Mouse (Mus musculus): ENCODE measurements around the gene Tbc1d30. TPM values are rescaled to one million over a fixed set of nuclear protein-coding genes. Genes with fewer than 3 reads are reported as not detected.
"Not testable (repeated sequence)": the region's sequence is repeated elsewhere in the genome, so short reads cannot be mapped to it uniquely, and the experiment has no call there.

Gene Tbc1d30
- polyA plus RNA-seq, 1 experiment, result not detected

DNA sequence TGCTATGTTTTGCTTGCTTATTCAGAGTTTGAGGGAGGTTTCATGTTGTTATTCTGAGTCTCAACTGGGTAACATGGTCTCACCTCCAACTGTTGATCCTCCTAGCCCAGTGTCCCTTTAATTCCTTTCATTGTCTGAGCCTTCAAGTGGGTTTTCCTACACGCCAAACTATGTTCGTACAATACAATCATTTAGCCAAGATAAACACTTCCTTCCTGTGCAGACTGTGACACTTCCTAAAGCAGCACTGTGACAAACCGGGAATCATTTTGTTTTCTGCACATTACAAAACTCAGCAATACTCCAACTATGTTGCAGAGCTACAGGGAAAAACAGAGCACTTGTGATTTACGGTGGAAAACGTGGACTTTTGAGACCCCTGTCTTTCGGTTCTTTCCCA is 7.2 kb downstream of the Tbc1d30 start:
- TF ChIP-seq GATA1 (IDR thresholded peaks at IDR 0.05; ENCODE audit: borderline replicate concordance, low read length), result no peak
- Histone ChIP-seq H3K27me3 (replicated peaks) (peaks cover 22% of the 10 kb centered on the region), H3K4me1 (peaks cover 12% of the 10 kb centered on the region), H3K4me3 (replicated peaks) (no peak overlapping the region), H3K9me3 (0 out of 2 replicates have a peak, but pooled peaks cover 3% of the 10 kb centered on the region), H3K36me3 (replicated peaks; ENCODE audit: low read length) (no peaks in the 10 kb centered on the region)

DNA sequence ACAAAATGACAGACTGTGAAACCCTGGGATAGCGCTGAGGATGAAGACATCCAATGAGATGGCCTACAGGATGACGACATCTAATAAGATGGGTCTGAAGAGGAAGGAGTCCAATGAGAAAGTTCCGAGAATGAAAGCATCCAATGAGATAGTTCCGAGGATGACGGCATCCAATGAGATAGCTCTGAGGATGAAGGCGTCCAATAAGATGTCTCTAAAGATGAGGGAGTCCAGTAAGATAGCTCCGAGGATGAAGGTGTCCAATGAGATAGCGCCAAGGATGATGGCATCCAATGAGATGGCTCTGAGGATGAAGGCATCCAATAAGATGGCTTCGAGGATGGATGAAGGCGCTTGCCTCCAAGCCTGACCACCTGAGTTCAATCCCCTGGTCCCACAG is 8.8 kb downstream of the Tbc1d30 start:
- peaks cover 15% of the 10 kb centered on the region for H3K27me3 ChIP-seq (replicated peaks)
- TF ChIP-seq GATA1 (IDR thresholded peaks at IDR 0.05; ENCODE audit: borderline replicate concordance, low read length), result no peak
- no peak for TF ChIP-seq FLI1 (IDR thresholded peaks at IDR 0.05; ENCODE audit: low read length)
- peaks cover 12% of the 10 kb centered on the region for H3K4me1 ChIP-seq
- no peak overlapping the region for H3K4me3 ChIP-seq (replicated peaks)
- 0 out of 2 replicates have a peak, but pooled peaks cover 3% of the 10 kb centered on the region for H3K9me3 ChIP-seq
- no peaks in the 10 kb centered on the region for H3K36me3 ChIP-seq (replicated peaks; ENCODE audit: low read length)

DNA sequence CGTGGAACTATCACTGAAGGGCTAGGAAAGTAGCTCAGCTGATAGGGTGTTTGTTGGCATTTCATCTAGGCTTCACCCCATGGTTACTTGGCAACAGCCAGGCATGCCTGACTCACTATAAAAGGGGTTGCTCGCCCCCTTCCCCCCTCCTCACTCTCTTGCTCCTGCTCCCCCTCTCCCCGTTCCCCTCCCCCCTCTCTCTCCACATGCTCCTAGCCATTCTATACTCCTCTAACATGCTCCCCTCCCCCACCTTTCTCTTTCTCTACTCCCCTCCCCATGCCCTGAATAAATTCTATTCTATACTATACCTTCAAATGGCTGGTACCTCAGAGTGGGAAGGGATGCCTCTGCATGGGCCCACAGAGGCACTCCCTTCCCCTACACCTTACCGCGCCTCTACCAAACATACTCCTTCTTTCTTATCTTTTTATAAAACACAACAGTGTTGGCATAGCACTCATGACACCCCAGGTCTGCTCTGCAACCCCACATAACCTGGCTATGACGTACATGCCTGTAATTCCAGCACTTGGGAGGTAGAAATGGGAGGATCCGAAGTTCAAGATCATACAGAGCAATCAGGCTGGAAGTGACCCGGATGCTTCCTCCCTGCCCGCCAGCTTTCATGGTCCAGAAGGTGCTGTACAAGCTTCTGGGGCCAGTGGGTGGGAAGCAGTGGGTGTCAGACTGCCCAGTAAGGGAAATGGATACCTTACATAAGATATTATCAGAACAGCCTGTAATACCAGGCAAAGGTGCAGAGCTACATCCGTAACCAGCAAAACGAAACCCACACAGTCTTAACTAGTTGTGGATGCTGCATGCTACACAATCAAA is 10.1 kb downstream of the Tbc1d30 start:
- no peaks in the 10 kb centered on the region for H3K36me3 ChIP-seq (replicated peaks; ENCODE audit: low read length)
- H3K4me1 ChIP-seq, result peaks cover 12% of the 10 kb centered on the region
- TF ChIP-seq FLI1 (IDR thresholded peaks at IDR 0.05; ENCODE audit: low read length) (no peak), GATA1 (IDR thresholded peaks at IDR 0.05; ENCODE audit: borderline replicate concordance, low read length) (no peak)

DNA sequence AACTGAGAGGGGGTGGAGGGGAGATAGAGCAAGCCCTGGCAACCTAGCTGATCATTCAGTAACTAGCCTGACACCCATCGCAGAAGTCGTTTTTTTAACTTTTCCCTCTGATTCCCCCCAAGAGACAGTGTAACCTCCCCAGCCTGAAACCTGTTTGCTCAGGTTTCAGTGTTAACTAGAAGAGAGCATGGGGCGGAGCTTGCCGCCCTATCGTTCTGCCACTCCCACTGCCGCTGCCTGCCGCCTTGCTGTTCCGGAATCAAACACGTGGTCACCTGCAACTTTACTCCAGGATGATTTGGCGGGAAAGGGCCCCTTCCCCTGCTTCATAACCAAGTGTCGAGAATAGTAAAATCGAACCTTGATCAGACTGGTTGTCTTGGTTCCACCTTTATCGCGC is 14.5 kb downstream of the Tbc1d30 start:
- not testable (repeated sequence) for H3K27me3 ChIP-seq (replicated peaks); H3K4me3 ChIP-seq (replicated peaks); H3K36me3 ChIP-seq (replicated peaks; ENCODE audit: low read length); H3K4me1 ChIP-seq
- H3K9me3 ChIP-seq, result peaks cover 10% of the 10 kb centered on the region

More for the DNA sequence above, 10.1 kb downstream of the Tbc1d30 start:
- Histone ChIP-seq H3K27me3 (replicated peaks) (peaks cover 7% of the 10 kb centered on the region), H3K9me3 (peaks cover 8% of the 10 kb centered on the region), H3K4me3 (replicated peaks) (no peak overlapping the region)

DNA sequence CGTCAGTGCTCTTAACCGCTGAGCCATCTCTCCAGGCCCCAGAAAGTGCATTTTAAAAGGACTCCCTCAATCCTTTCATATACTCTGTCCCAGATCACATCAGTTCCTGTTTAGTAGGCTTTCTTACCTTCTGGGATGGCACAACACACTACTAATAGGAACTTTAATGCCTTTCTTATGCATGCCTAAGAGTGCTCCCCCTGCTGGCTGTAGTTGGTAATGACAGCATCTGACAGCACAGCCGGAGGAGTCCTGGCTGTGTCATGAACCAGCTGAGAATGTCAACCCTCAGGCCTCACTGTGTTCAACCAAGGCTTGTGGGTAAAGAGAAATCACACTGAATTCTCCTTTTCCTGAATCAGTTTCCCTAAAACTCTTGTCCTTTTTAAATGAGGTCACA is 16.5 kb downstream of the Tbc1d30 start:
- Histone ChIP-seq H3K4me3 (replicated peaks) (no peak overlapping the region), H3K27me3 (replicated peaks) (peaks cover 5% of the 10 kb centered on the region), H3K4me1 (peaks cover 6% of the 10 kb centered on the region; the same call in 1 of the 2 replicates), H3K36me3 (replicated peaks; ENCODE audit: low read length) (no peaks in the 10 kb centered on the region), H3K9me3 (peaks cover 10% of the 10 kb centered on the region)
- TF ChIP-seq GATA1 (IDR thresholded peaks at IDR 0.05; ENCODE audit: borderline replicate concordance, low read length) (no peak), FLI1 (IDR thresholded peaks at IDR 0.05; ENCODE audit: low read length) (no peak)

DNA sequence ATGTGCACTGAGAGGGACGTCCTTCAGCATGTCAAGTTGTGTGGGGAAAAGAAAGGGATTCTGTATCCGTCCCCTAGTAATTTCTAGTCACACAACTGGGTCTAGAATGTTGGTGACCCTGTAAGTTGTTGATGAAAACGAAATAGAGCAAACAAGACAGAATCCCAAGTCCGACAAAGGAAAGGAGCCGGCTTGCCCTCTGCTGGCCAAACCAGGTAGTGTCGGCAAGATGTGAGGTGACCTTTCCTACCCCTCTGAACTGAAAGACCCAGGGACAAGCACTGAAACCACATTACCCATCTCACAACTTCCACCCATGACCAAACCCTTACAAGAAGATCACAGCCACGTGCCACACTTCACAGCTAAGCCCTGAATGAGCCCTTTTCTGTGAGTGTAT is 20.1 kb downstream of the Tbc1d30 start:
- H3K4me1 ChIP-seq, result peaks cover 12% of the 10 kb centered on the region

DNA sequence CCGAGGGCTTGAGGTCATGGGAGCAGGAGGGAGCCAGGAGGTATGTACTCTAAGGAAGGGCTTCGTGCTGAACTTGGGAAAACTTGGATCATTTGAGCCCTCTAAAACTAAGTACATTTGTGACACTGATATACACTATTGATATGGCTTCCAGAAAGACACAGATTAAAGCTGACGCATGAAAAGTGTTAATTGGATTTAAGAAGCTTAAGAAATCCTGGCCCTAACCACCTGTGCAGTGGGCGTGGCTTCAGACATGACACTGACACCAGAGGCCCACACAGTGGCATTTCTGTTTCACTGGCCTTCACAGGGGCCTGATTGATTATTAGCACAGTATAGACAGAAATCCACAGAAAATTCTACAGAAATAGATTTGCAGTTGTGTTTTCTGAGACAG is 21.5 kb downstream of the Tbc1d30 start:
- no peaks in the 10 kb centered on the region for H3K36me3 ChIP-seq (replicated peaks; ENCODE audit: low read length)
- H3K4me3 ChIP-seq (replicated peaks), result no peak overlapping the region
- peaks cover 8% of the 10 kb centered on the region; the same call in 1 of the 2 replicates for H3K9me3 ChIP-seq
- TF ChIP-seq FLI1 (IDR thresholded peaks at IDR 0.05; ENCODE audit: low read length) (no peak), GATA1 (IDR thresholded peaks at IDR 0.05; ENCODE audit: borderline replicate concordance, low read length) (no peak)
- peaks cover 12% of the 10 kb centered on the region for H3K4me1 ChIP-seq
- H3K27me3 ChIP-seq (replicated peaks), result peaks cover 5% of the 10 kb centered on the region

More for the DNA sequence above, 20.1 kb downstream of the Tbc1d30 start:
- Histone ChIP-seq H3K36me3 (replicated peaks; ENCODE audit: low read length) (no peaks in the 10 kb centered on the region), H3K9me3 (peaks cover 9% of the 10 kb centered on the region), H3K4me3 (replicated peaks) (no peak overlapping the region), H3K27me3 (replicated peaks) (peaks cover 5% of the 10 kb centered on the region)
- TF ChIP-seq FLI1 (IDR thresholded peaks at IDR 0.05; ENCODE audit: low read length), result no peak
- no peak for TF ChIP-seq GATA1 (IDR thresholded peaks at IDR 0.05; ENCODE audit: borderline replicate concordance, low read length)

DNA sequence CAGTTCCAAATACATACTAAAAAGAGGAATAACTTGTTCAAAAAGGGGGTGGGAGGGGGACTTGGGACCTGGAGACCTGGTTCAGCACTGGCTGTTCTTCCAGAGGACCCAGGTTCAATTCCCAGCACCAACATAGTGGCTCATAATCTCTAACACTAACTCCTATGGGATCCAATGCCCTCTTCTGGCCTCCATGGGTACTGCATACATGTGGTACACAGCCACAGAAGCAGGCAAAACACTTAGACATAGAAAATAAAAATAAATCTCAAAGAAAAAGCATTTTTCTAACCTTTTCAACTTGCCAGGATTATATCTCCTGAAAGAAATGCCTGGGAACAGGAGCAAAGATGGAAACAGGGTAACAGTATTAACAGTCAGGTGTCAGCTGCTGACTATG is 24.9 kb downstream of the Tbc1d30 start:
- Histone ChIP-seq H3K4me1 (peaks cover 12% of the 10 kb centered on the region), H3K4me3 (replicated peaks) (no peak overlapping the region), H3K36me3 (replicated peaks; ENCODE audit: low read length) (no peaks in the 10 kb centered on the region), H3K27me3 (replicated peaks) (peaks cover 4% of the 10 kb centered on the region), H3K9me3 (peaks cover 8% of the 10 kb centered on the region; the same call in 1 of the 2 replicates)
- TF ChIP-seq FLI1 (IDR thresholded peaks at IDR 0.05; ENCODE audit: low read length), result no peak
- no peak for TF ChIP-seq GATA1 (IDR thresholded peaks at IDR 0.05; ENCODE audit: borderline replicate concordance, low read length)

DNA sequence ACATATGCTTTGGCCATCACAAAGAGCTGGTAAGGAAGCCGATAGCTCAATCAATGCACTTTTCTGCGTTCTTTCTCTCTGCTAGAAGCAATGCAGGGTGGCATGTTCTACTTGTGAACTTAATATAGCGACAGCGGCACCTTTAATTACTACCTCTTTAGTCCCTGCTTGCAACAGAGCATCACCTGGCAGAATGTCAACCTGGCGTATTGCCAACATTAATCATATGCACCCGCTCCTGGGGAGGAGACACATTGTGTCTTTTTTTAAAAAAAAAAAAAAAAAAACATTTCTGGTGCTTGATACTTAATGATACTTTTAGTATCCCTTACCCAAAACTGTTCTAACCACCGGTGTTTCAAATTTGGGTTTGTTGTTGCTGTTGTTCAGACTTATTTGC is 27.6 kb downstream of the Tbc1d30 start:
- H3K27me3 ChIP-seq (replicated peaks), result peaks cover 4% of the 10 kb centered on the region
- H3K9me3 ChIP-seq, result peaks cover 25% of the 10 kb centered on the region
- no peak overlapping the region for H3K4me3 ChIP-seq (replicated peaks)
- TF ChIP-seq GATA1 (IDR thresholded peaks at IDR 0.05; ENCODE audit: borderline replicate concordance, low read length) (no peak), FLI1 (IDR thresholded peaks at IDR 0.05; ENCODE audit: low read length) (no peak)
- H3K36me3 ChIP-seq (replicated peaks; ENCODE audit: low read length), result no peaks in the 10 kb centered on the region
- H3K4me1 ChIP-seq, result peaks cover 6% of the 10 kb centered on the region; the same call in 1 of the 2 replicates

DNA sequence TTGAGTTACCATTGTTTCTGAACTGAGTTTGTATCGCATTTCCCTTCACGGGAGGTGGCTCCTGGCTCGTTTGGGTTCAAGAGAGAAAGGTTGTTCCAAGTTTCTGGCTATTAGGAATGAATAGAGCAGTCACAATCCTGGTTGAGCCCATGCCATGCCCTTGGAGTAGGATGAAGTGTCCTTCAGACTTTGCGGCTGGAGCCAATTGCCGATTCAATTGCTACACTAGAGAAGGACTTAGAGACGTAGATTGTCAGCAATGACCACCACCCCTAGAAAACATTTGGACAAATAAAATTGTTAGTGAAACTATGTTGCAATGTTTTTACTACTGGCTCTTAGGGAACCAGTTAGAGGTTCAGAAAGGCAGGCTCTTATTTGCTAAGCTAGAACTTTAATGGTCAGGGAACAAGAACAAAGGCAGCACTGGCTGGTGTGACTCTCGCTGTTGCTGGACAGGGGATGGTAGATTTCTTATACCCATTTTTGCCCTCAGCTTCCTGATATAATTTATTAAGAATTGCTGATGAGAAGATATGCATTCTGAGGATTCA is 32.6 kb downstream of the Tbc1d30 start:
- Histone ChIP-seq H3K9me3 (peaks cover 28% of the 10 kb centered on the region), H3K27me3 (replicated peaks) (peaks cover 30% of the 10 kb centered on the region), H3K4me1 (peaks cover 19% of the 10 kb centered on the region), H3K4me3 (replicated peaks) (no peak overlapping the region), H3K36me3 (replicated peaks; ENCODE audit: low read length) (no peaks in the 10 kb centered on the region)
- TF ChIP-seq GATA1 (IDR thresholded peaks at IDR 0.05; ENCODE audit: borderline replicate concordance, low read length) (no peak), FLI1 (IDR thresholded peaks at IDR 0.05; ENCODE audit: low read length) (no peak)
